Mouse (Mus musculus): ENCODE results near the gene Lhx8.

Gene Lhx8

GRCm38 (mm10) chr3:154321921-154322574 lies 8.4 kb downstream of the Lhx8 start:
- no peak for DNase-seq (ENCODE audit: low spot score)

DNA sequence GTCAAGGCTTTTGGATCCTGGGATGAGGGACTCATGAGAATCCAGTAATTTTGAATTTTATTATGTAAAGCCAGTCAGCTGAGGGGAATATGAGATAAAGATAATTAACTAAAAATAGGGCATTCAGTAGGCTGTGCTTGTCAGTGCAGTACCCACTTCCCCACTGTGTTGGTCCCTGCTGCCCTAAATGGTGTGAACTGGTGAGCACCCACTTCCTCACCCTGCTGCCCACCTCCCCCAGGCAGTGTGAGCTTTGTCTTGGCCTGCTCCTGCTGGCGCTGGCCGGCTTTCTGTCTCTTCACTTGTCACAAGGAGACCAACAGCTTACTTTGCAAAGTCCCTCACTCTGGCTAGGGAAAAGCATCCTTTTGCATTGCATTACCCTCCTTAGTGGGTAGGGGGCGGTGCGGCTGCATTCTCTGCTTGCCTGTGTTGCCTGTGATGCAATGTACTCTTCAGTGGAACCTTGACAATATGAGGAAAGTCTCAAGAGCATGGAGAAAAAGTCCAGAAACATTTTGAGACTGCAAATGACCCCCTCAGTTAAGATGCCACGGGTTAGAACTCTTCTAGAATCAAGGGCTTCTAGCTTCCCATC lies 12.7 kb downstream of the Lhx8 start:
- DNase-seq (ENCODE audit: low spot score), result no peak

DNA sequence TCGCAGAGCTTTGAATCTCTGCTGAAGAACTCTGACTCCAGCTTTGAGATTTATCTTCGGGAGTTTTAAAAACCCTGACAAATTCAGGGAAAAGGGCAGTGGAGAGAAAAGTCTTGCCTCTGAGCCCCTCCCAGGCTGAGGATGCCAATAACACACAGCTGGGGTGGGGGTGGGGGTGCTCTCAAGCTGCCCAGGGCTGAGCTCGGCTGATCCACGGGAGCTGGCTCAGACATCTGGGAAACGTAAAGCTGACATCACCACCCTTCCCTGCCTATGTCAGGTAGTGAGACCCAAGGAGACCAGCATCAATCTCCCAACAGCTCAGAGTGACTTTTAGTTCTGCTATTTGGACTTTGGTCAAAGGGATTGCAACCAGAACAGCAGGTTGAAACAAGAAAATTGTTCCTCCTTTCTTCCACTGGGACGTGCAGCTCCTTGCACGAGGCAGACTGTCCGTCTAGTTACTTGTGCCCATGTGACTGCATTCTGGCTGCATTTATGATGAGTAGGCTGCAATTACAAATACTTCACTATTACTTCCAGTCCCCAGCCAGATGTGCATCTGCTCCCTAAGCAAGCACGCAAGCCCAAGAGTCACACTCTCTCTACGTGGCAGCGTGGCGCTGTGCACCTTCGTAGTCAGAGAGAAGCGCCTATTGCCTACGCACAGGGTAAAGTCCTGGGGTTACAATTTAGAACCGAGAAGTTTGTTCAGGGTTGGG lies 25.1 kb downstream of the Lhx8 start:
- DNase-seq (ENCODE audit: low spot score), result no peak

GRCm38 (mm10) chr3:154301102-154301501 lies 29.4 kb downstream of the Lhx8 start:
- DNase-seq (ENCODE audit: low spot score), result no peak

- DNase-seq (ENCODE audit: low spot score), result no peak
Measured at GRCm38 (mm10) chr3:154300006-154300405, 30.5 kb downstream of the Lhx8 start.

- DNase-seq (ENCODE audit: low spot score), result no peak
Measured at GRCm38 (mm10) chr3:154298490-154298889, 32.0 kb downstream of the Lhx8 start.

GRCm38 (mm10) chr3:154297499-154297898 lies 33.0 kb downstream of the Lhx8 start:
- DNase-seq (ENCODE audit: low spot score), result no peak

DNA sequence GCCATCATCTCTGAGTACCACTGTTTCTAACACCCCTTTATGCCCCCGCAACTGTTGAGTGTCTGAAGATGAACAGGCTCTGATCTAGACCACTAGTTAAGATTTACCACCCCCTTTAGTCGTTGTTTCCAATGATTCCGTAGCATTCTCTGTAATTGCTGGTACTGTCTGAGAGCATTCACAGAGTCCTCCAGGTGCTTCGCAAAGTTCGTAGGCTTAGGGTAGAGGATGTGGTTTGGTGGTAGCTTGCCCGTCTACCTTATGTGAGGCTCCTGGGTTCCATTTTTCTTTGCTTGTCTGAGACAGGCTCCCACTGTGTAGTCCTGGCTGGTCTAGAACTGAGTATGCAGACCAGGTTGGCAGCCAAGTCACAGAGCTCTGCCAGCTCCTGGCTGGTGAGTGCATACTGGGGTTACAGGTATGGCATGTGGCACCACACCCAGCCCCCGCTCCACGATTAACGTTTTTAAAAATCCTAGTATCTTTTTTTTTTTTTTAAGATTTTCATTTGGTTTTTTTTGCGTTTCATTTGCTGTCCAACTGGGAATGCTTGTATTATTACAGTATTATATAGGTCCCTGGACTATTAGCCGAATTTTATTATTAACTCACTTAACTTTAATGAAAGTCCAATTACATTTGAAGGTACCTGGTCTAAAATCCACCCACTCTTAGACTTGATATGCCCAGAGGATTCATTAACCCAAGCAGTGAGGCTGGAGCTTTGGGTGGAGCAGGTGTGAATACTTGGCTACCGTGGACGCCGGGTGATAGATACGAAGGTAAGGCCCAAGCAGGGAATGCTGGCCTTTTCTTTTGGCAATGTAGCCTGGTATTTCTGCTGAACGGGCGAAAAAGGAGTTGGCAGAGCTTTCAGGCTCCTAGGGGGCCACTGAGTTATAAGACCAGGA lies 35.3 kb downstream of the Lhx8 start:
- DNase-seq (ENCODE audit: low spot score), result no peak

- no peak for DNase-seq (ENCODE audit: low spot score)
Measured at GRCm38 (mm10) chr3:154293839-154294490, 36.5 kb downstream of the Lhx8 start.

GRCm38 (mm10) chr3:154292126-154292525 lies 38.3 kb downstream of the Lhx8 start:
- no peak for DNase-seq (ENCODE audit: low spot score)

- DNase-seq (ENCODE audit: low spot score), result no peak
Measured at GRCm38 (mm10) chr3:154290351-154290750, 40.1 kb downstream of the Lhx8 start.

DNA sequence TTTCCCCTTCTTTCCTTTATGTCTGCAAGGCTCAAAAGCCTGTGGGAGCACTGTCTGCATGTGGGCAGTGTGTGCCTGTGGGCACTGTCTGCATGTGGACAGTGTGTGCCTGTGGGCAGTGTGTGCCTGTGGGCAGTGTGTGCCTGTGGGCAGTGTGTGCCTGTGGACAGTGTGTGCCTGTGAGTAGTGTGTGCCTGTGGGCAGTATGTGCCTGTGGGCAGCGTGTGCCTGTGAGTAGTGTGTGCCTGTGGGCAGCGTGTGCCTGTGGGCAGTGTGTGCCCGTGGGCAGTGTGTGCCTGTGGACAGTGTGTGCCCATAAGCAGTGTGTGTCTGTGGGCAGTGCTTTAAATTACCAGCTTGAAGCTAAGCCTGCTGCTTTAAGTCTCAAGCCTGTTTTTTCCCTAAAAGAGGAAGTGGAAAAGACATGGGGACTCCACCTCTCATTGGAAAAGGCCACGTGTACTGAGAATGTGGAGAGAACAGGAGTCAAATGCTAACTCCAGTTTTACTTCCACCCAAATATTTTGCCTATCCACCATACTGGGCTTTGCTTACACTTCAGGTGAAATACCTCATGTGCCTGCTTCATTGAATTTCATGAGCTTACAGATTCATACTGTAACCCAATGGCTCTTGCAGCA lies 41.9 kb downstream of the Lhx8 start:
- no peak for DNase-seq (ENCODE audit: low spot score)

DNA sequence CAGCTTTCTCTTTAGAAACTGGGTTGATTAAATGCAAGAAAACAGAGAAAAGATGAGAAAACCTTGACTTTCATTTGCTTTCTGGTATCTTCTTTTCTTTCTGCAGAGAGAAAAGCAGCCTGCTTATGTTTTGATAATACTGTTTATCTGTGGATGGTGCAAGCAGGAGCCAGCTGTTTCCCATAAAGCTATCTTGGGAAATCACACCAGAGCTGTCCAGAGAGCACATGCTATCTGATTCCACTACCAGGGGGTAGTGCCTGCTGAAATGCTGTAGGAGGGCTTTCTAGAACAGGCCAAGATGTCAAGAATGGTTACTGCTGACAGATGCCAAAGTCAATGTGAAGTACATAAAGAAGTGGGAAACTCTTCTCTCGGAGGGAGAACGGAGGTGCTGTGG lies 43.2 kb downstream of the Lhx8 start:
- DNase-seq (ENCODE audit: low spot score), result no peak

DNA sequence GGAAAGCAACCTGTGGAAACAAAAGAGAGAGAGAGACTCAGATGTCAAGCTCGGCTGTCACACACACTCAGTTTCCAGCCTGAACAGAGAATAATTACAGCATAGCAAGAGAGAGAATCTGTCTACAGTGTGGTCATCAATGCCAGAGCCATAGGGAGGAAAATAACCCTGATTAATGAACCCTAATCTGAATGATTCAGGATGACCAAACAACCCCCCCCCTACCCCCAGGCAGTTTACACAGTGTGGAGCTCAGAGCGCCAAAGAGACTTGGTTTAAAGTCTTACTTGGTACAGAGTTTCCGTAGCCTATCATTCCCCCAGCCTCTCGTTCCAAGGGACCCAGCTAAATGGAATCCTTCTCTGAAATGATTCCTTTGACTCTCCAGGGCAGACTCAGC lies 45.1 kb downstream of the Lhx8 start:
- DNase-seq (ENCODE audit: low spot score), result no peak

GRCm38 (mm10) chr3:154284260-154284659 lies 46.2 kb downstream of the Lhx8 start:
- DNase-seq (ENCODE audit: low spot score), result no peak

DNA sequence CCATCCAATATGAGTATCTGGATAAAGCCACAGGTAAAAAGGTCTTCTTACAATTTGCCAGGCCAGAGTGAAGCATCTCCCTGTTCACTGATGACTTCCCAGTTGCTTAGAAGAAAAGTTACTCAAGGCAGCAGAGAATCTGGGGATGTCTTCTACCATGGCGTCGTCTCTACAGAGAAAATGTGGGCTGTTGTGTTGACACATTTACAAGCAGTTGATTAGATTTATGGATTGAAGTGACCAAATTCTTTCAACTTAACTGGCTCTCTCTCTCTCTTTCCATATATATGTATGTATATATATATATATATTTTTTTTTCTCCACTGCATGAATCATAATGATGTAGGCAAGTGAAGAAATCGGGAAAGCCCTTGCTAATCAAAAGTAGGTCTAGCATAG lies 55.8 kb downstream of the Lhx8 start:
- no peak for DNase-seq (ENCODE audit: low spot score)

DNA sequence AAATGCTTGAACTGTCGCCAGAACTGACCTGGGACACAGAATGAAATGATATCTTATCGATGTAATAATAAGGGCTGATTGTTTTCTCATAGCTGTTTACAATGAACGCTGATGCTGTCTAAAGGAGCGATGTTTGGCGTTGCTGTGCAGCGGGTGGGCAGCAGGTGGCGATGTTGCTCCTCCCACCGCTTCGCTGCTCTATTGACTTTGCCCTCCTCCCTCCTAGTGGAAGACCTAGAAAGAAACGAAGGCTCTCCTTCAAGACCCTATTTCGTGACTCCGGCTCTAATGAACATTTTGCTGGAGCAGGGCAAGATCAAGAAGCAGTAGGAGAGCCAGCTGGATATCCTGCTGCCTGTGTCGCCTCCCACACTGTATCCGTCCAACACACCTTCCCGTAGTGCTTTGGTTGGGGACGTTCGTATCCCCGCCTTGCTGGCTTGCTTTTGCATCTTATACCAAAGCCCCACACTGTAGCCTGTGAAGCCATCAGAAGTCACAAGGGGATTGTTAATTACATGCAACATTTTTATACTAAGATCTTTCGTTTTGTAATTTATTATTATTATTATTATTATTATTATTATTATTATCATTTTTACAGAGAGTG lies 60.6 kb downstream of the Lhx8 start:
- DNase-seq (ENCODE audit: low spot score), result peak; percentile 57

- no peak for DNase-seq (ENCODE audit: low spot score)
Measured at GRCm38 (mm10) chr3:154268313-154268712, 62.1 kb downstream of the Lhx8 start.

DNA sequence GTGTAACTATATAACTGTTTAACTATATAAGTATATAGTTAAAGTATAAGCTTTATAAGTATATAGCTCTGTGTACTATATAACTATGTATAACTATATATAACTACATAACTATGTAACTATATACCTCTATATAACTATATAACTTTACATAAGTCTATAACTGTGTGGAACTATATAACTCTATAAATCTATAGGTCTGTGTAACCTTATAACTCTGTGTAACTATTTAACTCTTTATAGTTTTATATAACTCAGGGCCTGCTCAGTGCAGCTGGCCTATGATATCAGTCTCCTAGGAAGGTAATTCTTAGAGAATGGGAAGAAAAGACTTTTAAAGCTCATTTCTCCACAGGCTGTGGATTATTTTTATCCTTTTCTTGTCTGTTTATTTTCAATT lies 73.1 kb downstream of the Lhx8 start:
- DNase-seq (ENCODE audit: low spot score), result no peak
